12 mouse cellular contexts compared by ENCODE assay signal in the genomic region with DNA sequence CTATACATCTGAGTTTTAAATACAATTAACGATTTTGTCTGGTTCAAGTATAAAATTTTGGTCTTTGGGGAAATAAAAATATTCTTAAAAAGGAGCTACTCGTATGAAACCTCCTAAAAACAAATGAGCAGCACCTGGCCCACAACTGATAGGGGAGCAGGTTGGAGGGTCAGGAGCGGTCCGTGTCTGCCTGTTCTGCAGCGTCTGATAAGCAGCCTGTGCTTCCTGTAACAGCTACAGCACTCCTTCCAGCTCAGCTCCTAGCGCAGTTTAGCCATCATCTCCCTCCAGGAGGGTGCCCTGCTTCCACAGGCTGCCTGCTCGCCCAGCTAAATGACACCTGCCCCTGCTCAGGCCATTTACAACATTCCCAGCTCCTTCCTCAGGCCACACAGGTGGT. TPM values are rescaled to one million over a fixed set of nuclear protein-coding genes. Genes with fewer than 3 reads are reported as not detected.
DNase-seq lines count a peak whose midpoint lies in the region; ATAC-seq and TF ChIP-seq lines count a peak whose summit lies in the region.
"Had no signal": no experiment of that assay in that cellular context is flagged by ENCODE, and none has a peak within 500 bp of the region (broad histone marks: within the 10 kb centered on the region; RNA-seq: fewer than 3 reads in every experiment).

No protein-coding gene starts in this region.

- 19% methylated on average over 7 of the region's 7 CpGs for WGBS in heart, embryonic 14.5 days

- no peak for TF ChIP-seq CTCF in MEL (IDR thresholded peaks at IDR 0.05 in 2 of 3, conservative IDR thresholded peaks at IDR 0.05 in 1 of 3; ENCODE audit: control insufficient read depth in 1 of 3, insufficient read depth in 1 of 3, low read depth in 2 of 3, low read length in 3 of 3, poor library complexity in 1 of 3, severe bottlenecking in 1 of 3)

- TF ChIP-seq RAD21 in MEL (IDR thresholded peaks at IDR 0.05; ENCODE audit: low read depth, low read length), result no peak

- TF ChIP-seq EP300 in MEL (IDR thresholded peaks at IDR 0.05; ENCODE audit: low read depth in 1 of 2, low read length in 2 of 2), result peak; percentile 97 to 98

- H3K27ac ChIP-seq in heart, embryonic 14.5 days (replicated peaks in 1 of 2; ENCODE audit: control insufficient read depth in 1 of 2, insufficient read depth in 1 of 2, low read depth in 2 of 2, low read length in 2 of 2), result no peak overlapping the region
- peak overlapping the region; percentile 84 for H3K27ac ChIP-seq in MEL (ENCODE audit: control insufficient read depth, low read depth, low read length)
- H3K27ac ChIP-seq: kidney, postnatal 0 days; left cerebral cortex, adult 2 months had no signal

- H3K9ac ChIP-seq in heart, embryonic 14.5 days (ENCODE audit: low read length), result no peak overlapping the region
- peak overlapping the region; percentile 46 for H3K9ac ChIP-seq in MEL (ENCODE audit: control insufficient read depth, low read depth, low read length, poor library complexity, severe bottlenecking)

- peaks cover 39% of the 10 kb centered on the region for H3K79me2 ChIP-seq in MEL (ENCODE audit: control insufficient read depth, insufficient read depth, low read length, poor library complexity)

- H3K4me3 ChIP-seq in heart, embryonic 14.5 days (ENCODE audit: control insufficient read depth in 1 of 2, insufficient read depth in 1 of 2, low read depth in 1 of 2, low read length in 2 of 2), result no peak overlapping the region
- H3K4me3 ChIP-seq in MEL (ENCODE audit: control insufficient read depth in 1 of 2, insufficient read depth in 1 of 2, low read depth in 2 of 2, low read length in 2 of 2), result peak overlapping the region in 1 of 2 experiments; percentile 42; a peak in 2 of 4 replicates
- H3K4me3 ChIP-seq: left cerebral cortex, adult 2 months had no signal

- intact Hi-C loops in heart, postnatal 14 days (cut with DNase I), result no loop called here
- intact Hi-C loops in left cerebral cortex, postnatal 25 days (cut with DNase I), result no loop called here

- peaks cover 4% of the 10 kb centered on the region; the same call in 1 of the 2 replicates for H3K36me3 ChIP-seq in heart, embryonic 14.5 days (ENCODE audit: control insufficient read depth, insufficient read depth, low read length)
- peaks cover 2 to 28% of the 10 kb centered on the region in 2 experiments; a peak in 3 of 4 replicates for H3K36me3 ChIP-seq in MEL (ENCODE audit: control insufficient read depth in 1 of 2, insufficient read depth in 2 of 2, low read length in 2 of 2)

- DNase-seq in heart, postnatal 14 days, result no peak
- peak; percentile 90 for DNase-seq in MEL (ENCODE audit: low read depth, low spot score)
- DNase-seq in c-Kit-positive CD71-positive TER-119-positive erythroid progenitor cells, embryonic 14.5 days (ENCODE audit: low spot score), result peak; percentile 80
- DNase-seq in layer of hippocampus, adult 18-20 months (ENCODE audit: low spot score in 2 of 2), result no peak
- no peak for DNase-seq in left cerebral cortex, postnatal 25 days (ENCODE audit: low spot score in 2 of 2)
- no peak for DNase-seq in gastrocnemius, postnatal 4 days (ENCODE audit: low spot score in 2 of 2)
- DNase-seq: adrenal gland, postnatal 36 days had no signal

- H3K9me3 ChIP-seq in heart, embryonic 14.5 days (ENCODE audit: control insufficient read depth, low read length), result no peaks in the 10 kb centered on the region
- H3K9me3 ChIP-seq in MEL (replicated peaks; ENCODE audit: insufficient read depth, low read length), result no peaks in the 10 kb centered on the region

- H3K27me3 ChIP-seq in heart, embryonic 14.5 days (ENCODE audit: control insufficient read depth, insufficient read depth, low read length), result no peaks in the 10 kb centered on the region
- H3K27me3 ChIP-seq in MEL (ENCODE audit: control insufficient read depth in 1 of 2, insufficient read depth in 2 of 2, low read length in 2 of 2), result no peaks in the 10 kb centered on the region

- no peak overlapping the region for H3K4me2 ChIP-seq in heart, embryonic 14.5 days (ENCODE audit: low read length)

- peak; percentile 64; the same call in 1 of the 2 replicates for ATAC-seq in heart, embryonic 14.5 days (ENCODE audit: insufficient number of reproducible peaks, insufficient read depth, low FRiP score, low read depth)
- peak; percentile 68 for ATAC-seq in megakaryocyte, adult 5-6 weeks (ENCODE audit: poor library complexity, severe bottlenecking)
- ATAC-seq: lung, postnatal 0 days had no signal

- peak in 1 of 2 experiments; percentile 39; a peak in 1 of 4 replicates for TF ChIP-seq POLR2A in MEL (IDR thresholded peaks at IDR 0.05; ENCODE audit: control insufficient read depth in 1 of 2, insufficient read depth in 1 of 2, low read depth in 1 of 2, low read length in 2 of 2, poor library complexity in 1 of 2)

- peaks cover 2 to 23% of the 10 kb centered on the region in 2 experiments for H3K4me1 ChIP-seq in heart, embryonic 14.5 days (ENCODE audit: control insufficient read depth in 2 of 2, insufficient read depth in 2 of 2, low read length in 2 of 2)
- H3K4me1 ChIP-seq in MEL (ENCODE audit: control insufficient read depth in 1 of 2, insufficient read depth in 2 of 2, low read length in 2 of 2), result peaks cover 19 to 23% of the 10 kb centered on the region in 2 experiments

TF ChIP-seq in MEL, 35 proteins besides CTCF, POLR2A, EP300 and RAD21:
- TF ChIP-seq GATA1 (IDR thresholded peaks at IDR 0.05; ENCODE audit: low read depth, low read length), result peak; percentile 97
- 0 out of 2 replicates have a peak, but pooled peaks have one; percentile 54 for TF ChIP-seq MYC (IDR thresholded peaks at IDR 0.05; ENCODE audit: low read depth, low read length)
- no peak for TF ChIP-seq CHD2 (IDR thresholded peaks at IDR 0.05; ENCODE audit: low read length)
- no peak for TF ChIP-seq E2F4 (IDR thresholded peaks at IDR 0.05; ENCODE audit: borderline replicate concordance, low read depth, low read length)
- no peak for TF ChIP-seq NELFE (IDR thresholded peaks at IDR 0.05; ENCODE audit: low read depth, low read length)
- 0 out of 2 replicates have a peak, but pooled peaks have one; percentile 28 for TF ChIP-seq MAFK (IDR thresholded peaks at IDR 0.05; ENCODE audit: borderline replicate concordance, low read depth, low read length)
- no peak for TF ChIP-seq KAT2A (conservative IDR thresholded peaks at IDR 0.05; ENCODE audit: low read depth, low read length)
- peak; percentile 99 for TF ChIP-seq TAL1 (IDR thresholded peaks at IDR 0.05; ENCODE audit: low read length)
- TF ChIP-seq HCFC1 (IDR thresholded peaks at IDR 0.05; ENCODE audit: low read depth, low read length), result peak; percentile 59
- peak; percentile 69 for TF ChIP-seq MAZ (IDR thresholded peaks at IDR 0.05; ENCODE audit: low read depth, low read length)
- TF ChIP-seq RCOR1 (IDR thresholded peaks at IDR 0.05; ENCODE audit: low read depth, low read length), result peak; percentile 82
- peak; percentile 64 for TF ChIP-seq TBP (IDR thresholded peaks at IDR 0.05; ENCODE audit: low read depth, low read length)
- peak; percentile 47; the same call in 1 of the 2 replicates for TF ChIP-seq MAX (IDR thresholded peaks at IDR 0.05; ENCODE audit: low read length)
- no peak for TF ChIP-seq USF2 (IDR thresholded peaks at IDR 0.05; ENCODE audit: borderline replicate concordance in 1 of 2, insufficient read depth in 1 of 2, low read depth in 1 of 2, low read length in 2 of 2)
- 0 out of 2 replicates have a peak, but pooled peaks have one; percentile 21 for TF ChIP-seq ELF1 (IDR thresholded peaks at IDR 0.05; ENCODE audit: low read depth, low read length)
- peak; percentile 86 for TF ChIP-seq ETS1 (IDR thresholded peaks at IDR 0.05; ENCODE audit: low read depth, low read length)
- TF ChIP-seq GABPA (IDR thresholded peaks at IDR 0.05; ENCODE audit: low read depth, low read length), result no peak
- TF ChIP-seq USF1 (IDR thresholded peaks at IDR 0.05; ENCODE audit: low read depth, low read length), result no peak
- peak; percentile 83 for TF ChIP-seq SIN3A (IDR thresholded peaks at IDR 0.05; ENCODE audit: low read length)
- no peak for TF ChIP-seq ZC3H11A (IDR thresholded peaks at IDR 0.05; ENCODE audit: low read depth, low read length)
- TF ChIP-seq TCF12 (IDR thresholded peaks at IDR 0.05; ENCODE audit: low read depth, low read length), result peak; percentile 99
- 0 out of 2 replicates have a peak, but pooled peaks have one; percentile 27 for TF ChIP-seq ZMIZ1 (IDR thresholded peaks at IDR 0.05; ENCODE audit: low read depth, low read length)
- TF ChIP-seq JUND (IDR thresholded peaks at IDR 0.05; ENCODE audit: low read depth, low read length), result no peak
- TF ChIP-seq MEF2A (IDR thresholded peaks at IDR 0.05; ENCODE audit: extremely low read depth, insufficient replicate concordance, low read depth, low read length, poor library complexity, severe bottlenecking), result no peak
- peak; percentile 78; the same call in 1 of the 2 replicates for TF ChIP-seq UBTF (IDR thresholded peaks at IDR 0.05; ENCODE audit: borderline replicate concordance, insufficient read depth, low read depth, low read length)
- no peak; the same call in 1 of the 2 replicates for TF ChIP-seq ZNF384 (IDR thresholded peaks at IDR 0.05; ENCODE audit: low read depth, low read length)
- peak; percentile 57; the same call in 1 of the 2 replicates for TF ChIP-seq MYB (IDR thresholded peaks at IDR 0.05; ENCODE audit: low read depth, low read length)
- peak; percentile 31; the same call in 1 of the 2 replicates for TF ChIP-seq POLR2AphosphoS5 (IDR thresholded peaks at IDR 0.05; ENCODE audit: borderline replicate concordance, low read depth, low read length)
- no peak for TF ChIP-seq SMC3 (IDR thresholded peaks at IDR 0.05; ENCODE audit: low read depth, low read length)

RNA-seq across cellular contexts. Expression of a gene that starts 13.8 kb away (rescaled TPM):
- 81.2 and 86.0 TPM in 2 replicates for polyA plus RNA-seq in heart, embryonic 14.5 days (2014; fragmentation: Nextera tagmentation; extraction: Ambion mirVana)
- total RNA-seq in heart, postnatal 14 days (2021), result 10 to 100 TPM; 61.8 to 64.0 TPM
- total RNA-seq in MEL (2012; rRNA removed), result 35.1 and 37.7 TPM in 2 replicates
- polyA plus RNA-seq in MEL (2012; ENCODE audit: insufficient read depth in 1 of 2, insufficient read length in 2 of 2, low read depth in 1 of 2, low replicate concordance in 2 of 2, missing spikeins in 1 of 2), result 10 to 100 TPM; 20.8 to 32.7 TPM
- total RNA-seq in megakaryocyte, adult 5-6 weeks (2015), result 131 and 137 TPM in 2 replicates
- 154 and 189 TPM in 2 replicates for total RNA-seq in megakaryocyte, adult 5-6 weeks (2017)
- 10 to 100 TPM; 65.7 to 70.2 TPM for total RNA-seq in layer of hippocampus, adult 18-20 months (2021)
- total RNA-seq in left cerebral cortex, postnatal 25 days (2021), result 10 to 100 TPM; 71.0 to 77.6 TPM
- total RNA-seq in gastrocnemius, postnatal 4 days (2021), result 10 to 100 TPM; 64.0 to 69.0 TPM

Comparison
In these comparisons a context has a peak if more than half of its experiments do, and no peak if none do; other contexts are left out.
1. DNase-seq: peak in MEL (single experiment) and c-Kit-positive CD71-positive TER-119-positive erythroid progenitor cells, embryonic 14.5 days (single experiment); none in heart, postnatal 14 days (0 of 2), layer of hippocampus, adult 18-20 months (0 of 2), left cerebral cortex, postnatal 25 days (0 of 2) and gastrocnemius, postnatal 4 days (0 of 2).